Mouse (Mus musculus) gastrocnemius, postnatal 4 days (tissue): ENCODE measurements at regions not wholly inside any gene's neighbourhood (a gene's known extent, or its start where the extent isn't known, plus 50 kb on each side); places are given as distances from the start of the nearest gene placed in this dataset.

Experiments
- DNase-seq, 2 experiments: peaks; one replicate each; pipeline ENCODE4 v3.0.0; 2021 to 2022; ENCODE audit warnings: low spot score in 2 of 2, mixed read lengths in 2 of 2

DNA sequence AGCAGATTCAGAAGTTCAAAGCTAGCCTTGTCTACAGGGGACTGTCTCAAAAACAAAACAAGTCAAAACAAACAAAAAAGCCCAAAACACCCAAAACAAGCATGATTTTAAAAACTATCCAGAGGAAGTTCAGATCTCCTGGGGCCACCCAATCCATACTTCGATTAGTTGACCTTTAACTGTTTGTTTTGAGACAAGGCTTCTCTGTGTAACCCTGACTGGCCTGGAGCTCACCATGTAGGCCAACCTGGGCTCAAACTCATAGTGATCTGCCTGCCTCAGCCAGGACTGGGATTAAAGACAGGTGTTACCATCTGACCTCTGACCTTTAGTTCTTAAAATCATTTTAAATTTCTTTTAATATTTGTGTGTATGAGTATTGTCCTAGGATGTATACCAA lies 66.1 kb upstream of the 1600014C23Rik start:
- no peak for DNase-seq

DNA sequence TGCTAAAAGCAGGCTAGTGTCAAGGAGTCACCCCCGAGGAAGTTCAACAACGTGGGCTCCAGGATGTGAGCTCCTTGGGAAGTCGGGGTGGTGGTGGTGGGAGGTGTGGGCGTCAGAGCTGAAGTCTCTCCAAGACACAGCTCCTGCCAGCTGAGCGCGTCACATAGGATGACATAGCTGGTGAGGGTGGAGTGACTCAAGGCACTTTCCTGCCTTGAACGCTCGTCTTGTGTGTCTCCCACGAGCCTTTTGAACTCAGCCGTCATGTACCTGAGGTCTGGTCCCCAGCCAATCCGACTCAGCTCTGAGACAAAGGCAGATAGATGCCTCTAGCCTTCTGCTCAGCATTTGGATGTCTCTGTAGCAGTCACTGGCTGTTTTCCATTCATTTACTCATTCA lies 65.4 kb upstream of the 1600014C23Rik start:
- DNase-seq: no peak

DNA sequence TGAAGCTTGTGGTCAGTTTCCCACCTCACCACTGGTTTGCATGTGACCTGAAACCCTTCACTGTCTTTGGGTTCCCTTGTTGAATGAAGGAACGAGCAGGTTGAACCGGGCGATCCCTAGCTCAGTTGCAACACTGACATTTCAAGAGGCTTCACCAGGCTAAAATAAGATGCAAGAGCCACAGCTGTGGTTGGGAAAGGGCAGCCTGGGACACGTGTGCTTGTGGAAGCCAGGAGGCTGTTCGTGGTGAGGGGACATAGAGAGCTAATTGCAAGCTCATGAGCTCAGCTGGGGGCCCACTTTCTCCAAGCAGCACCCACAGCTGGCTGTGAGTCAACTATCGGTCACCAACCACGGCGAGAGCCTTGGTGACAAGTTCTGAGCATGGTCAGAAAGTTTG lies 64.8 kb upstream of the 1600014C23Rik start:
- no peak for DNase-seq

GRCm38 (mm10) chr17:45797121-45797520 lies 63.5 kb upstream of the 1600014C23Rik start:
- DNase-seq: no peak

GRCm38 (mm10) chr17:45794926-45795325 lies 61.3 kb upstream of the 1600014C23Rik start:
- DNase-seq: no peak

DNA sequence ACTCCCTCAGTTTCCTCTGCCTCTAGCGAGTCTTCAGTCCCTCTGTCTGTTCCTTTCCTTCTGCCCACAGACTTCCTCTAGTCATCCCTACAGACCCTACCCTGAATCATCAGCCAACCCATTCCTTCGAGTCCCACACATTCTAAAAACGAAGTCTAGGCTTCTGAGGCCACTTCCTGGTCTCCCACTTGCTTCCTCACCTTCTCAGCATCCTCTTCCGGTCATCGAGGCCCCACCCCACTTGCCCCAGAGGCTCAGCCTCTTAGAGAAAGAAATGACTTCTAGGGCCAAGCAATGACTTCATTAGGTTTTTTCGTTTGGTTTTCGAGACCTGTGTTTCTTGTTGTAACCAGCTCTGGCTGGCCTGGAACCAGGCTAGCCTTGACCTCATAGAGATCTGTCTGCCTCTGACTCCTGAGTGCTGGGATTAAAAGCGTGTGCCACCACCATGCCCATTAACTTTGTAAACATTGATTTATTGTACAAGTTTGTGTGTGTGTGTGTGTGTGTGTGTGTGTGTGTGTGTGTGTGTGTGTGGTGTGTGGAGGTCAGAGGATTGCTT lies 57.4 kb upstream of the 1600014C23Rik start:
- DNase-seq: no peak

GRCm38 (mm10) chr17:45789777-45790176 lies 56.1 kb upstream of the 1600014C23Rik start:
- DNase-seq: no peak

DNA sequence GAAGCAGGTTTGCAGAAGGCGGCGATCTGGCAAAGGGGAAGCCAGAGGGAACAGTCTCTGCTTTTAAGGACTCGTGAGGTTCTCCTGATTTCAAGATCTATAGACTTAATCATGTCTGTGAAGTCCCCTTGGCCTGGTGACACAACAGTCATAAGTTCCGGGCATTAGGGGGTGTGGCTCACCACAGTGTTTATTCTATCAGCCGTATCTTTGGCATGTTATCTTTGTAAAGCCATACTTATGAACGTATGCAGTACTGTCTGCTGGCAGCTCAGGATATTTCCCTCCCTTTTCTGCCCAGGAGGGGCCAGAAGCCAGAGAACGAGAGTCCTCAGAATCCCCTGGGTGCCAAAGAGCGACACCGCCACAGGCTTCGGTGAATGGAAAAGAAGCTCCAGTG lies 51.3 kb upstream of the 1600014C23Rik start:
- no peak for DNase-seq

- no peak for DNase-seq
These were observed 50.9 kb upstream of the 1600014C23Rik start for GRCm38 (mm10) chr17:45784496-45784895.
